Mouse (Mus musculus) T-helper 2 cell (primary cell): ENCODE results near the gene Gm4788.
"Not testable (repeated sequence)": the region's sequence is repeated elsewhere in the genome, so short reads cannot be mapped to it uniquely, and the experiment has no call there.

Experiments
- in situ Hi-C: fragments of 300-600 bp; cut with MboI, MseI; formaldehyde crosslinking; loops from one replicate; pipeline ENCODE4 v1.15.1; 2025; ENCODE audit warnings: high pct_unique_total_duplicates

Gene Gm4788

DNA sequence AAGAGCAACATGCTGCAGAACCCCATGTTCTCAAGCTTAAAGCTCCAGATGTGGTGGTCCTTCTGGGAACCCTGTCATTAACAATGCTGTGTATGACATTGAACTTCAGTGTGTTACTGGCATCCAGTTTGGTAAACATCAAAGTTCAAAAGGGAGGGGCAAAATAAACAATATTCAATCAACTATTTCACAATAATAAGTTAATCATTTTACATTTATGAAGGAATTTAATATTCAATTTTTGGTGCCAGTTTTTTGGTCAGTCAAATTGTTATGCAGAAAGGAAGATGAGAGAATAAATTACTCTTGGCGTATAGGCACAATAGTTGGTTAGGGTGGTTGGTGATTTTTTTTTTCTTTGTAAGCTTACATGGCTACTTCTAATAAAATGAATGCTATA lies at the start of gene Gm4788:
Gene Gm4788, minus strand, starts transcription at position 101 of the 400 bp plus-strand sequence.
- in situ Hi-C loops = no loop called here

DNA sequence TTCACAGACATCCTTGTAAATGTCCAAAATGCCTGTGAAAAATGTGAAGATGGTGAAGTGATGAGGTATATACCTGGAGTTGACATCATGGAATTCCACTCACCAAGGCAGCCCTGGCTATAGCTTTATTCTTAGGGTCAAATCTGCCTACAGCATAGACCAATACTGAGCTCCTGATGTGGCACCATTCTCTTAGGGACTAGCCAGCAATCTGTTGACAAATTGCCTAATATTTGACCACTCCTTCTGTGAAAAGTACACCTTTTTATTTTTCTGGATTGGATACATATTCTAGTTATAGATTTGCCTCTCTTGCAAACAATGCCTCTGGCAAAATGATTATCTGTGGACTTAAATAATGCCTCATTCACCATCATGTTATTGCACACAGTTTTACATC lies 27.6 kb upstream of the Gm4788 start:
- in situ Hi-C loops = no loop called here

- in situ Hi-C loops = loop anchor here (5.0 kb wide), 1 partner anchor 47 kb away; no protein-coding TSS in a partner anchor
Measured at GRCm38 (mm10) chr1:139769913-139770312, 11.1 kb downstream of the Gm4788 start.

DNA sequence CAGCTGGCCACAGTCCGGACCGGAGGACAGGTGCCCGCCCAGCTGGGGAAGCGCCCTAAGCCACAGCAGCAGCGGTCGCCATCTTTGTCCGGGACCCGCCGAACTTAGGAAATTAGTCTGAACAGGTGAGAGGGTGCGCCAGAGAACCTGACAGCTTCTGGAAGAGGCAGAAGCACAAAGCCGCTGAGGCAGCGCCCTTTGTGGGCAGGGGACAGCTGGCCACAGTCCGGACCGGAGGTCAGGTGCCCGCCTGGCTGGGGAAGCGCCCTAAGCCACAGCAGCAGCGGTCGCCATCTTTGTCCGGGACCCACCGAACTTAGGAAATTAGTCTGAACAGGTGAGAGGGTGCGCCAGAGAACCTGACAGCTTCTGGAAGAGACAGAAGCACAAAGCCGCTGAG lies 64.4 kb downstream of the Gm4788 start:
- in situ Hi-C loops = not testable (repeated sequence)

GRCm38 (mm10) chr1:139716249-139716648 lies 64.8 kb downstream of the Gm4788 start:
- in situ Hi-C loops = not testable (repeated sequence)

GRCm38 (mm10) chr1:139649921-139650320 lies 131.1 kb downstream of the Gm4788 start:
- in situ Hi-C loops = not testable (repeated sequence)
